ENCODE assay signal across 7 mouse cellular contexts in genomic region chr17:72920430-72920829, GRCm38 (mm10). TPM values are rescaled to one million over a fixed set of nuclear protein-coding genes. Genes with fewer than 3 reads are reported as not detected.
DNase-seq lines count a peak whose midpoint lies in the region; ATAC-seq and TF ChIP-seq lines count a peak whose summit lies in the region.

No protein-coding gene starts in this region.

- peaks cover 43% of the 10 kb centered on the region for H3K36me3 ChIP-seq in heart, postnatal 0 days (replicated peaks; ENCODE audit: control insufficient read depth, insufficient read depth, low read length)
- H3K36me3 ChIP-seq in limb, embryonic 13.5 days = peaks cover 40% of the 10 kb centered on the region
- no peaks in the 10 kb centered on the region for H3K36me3 ChIP-seq in stomach, embryonic 16.5 days (ENCODE audit: control insufficient read depth, insufficient read depth, low read length)

- H3K4me2 ChIP-seq in heart, postnatal 0 days (ENCODE audit: low read depth, low read length) = peak overlapping the region; percentile 90
- H3K4me2 ChIP-seq in limb, embryonic 13.5 days (replicated peaks) = peak overlapping the region; percentile 51
- peak overlapping the region; percentile 98 for H3K4me2 ChIP-seq in stomach, embryonic 16.5 days (ENCODE audit: low read depth, low read length)

- H3K9me3 ChIP-seq in heart, postnatal 0 days (replicated peaks; ENCODE audit: control insufficient read depth, low read length) = no peaks in the 10 kb centered on the region
- H3K9me3 ChIP-seq in limb, embryonic 13.5 days = no peaks in the 10 kb centered on the region
- H3K9me3 ChIP-seq in stomach, embryonic 16.5 days (replicated peaks; ENCODE audit: control insufficient read depth, low read length) = no peaks in the 10 kb centered on the region

- no peak for ATAC-seq in heart, postnatal 0 days (ENCODE audit: insufficient read depth, low read depth)
- ATAC-seq in limb, embryonic 13.5 days (ENCODE audit: low FRiP score, low read depth) = no peak
- no peak for ATAC-seq in stomach, embryonic 16.5 days (ENCODE audit: insufficient read depth, low FRiP score)

- peaks cover 39% of the 10 kb centered on the region for H3K4me1 ChIP-seq in heart, postnatal 0 days (ENCODE audit: control insufficient read depth, insufficient read depth)
- H3K4me1 ChIP-seq in limb, embryonic 13.5 days = peaks cover 59% of the 10 kb centered on the region
- peaks cover 24% of the 10 kb centered on the region for H3K4me1 ChIP-seq in stomach, embryonic 16.5 days (ENCODE audit: control insufficient read depth, insufficient read depth, low read length)

- H3K9ac ChIP-seq in heart, postnatal 0 days (replicated peaks; ENCODE audit: low read depth, low read length) = peak overlapping the region; percentile 66
- H3K9ac ChIP-seq in limb, embryonic 13.5 days = no peak overlapping the region
- peak overlapping the region; percentile 55 for H3K9ac ChIP-seq in stomach, embryonic 16.5 days (ENCODE audit: low read length)

- intact Hi-C loops in left cerebral cortex, postnatal 4 days (cut with DNase I) = loop anchor here (10.0 kb wide), 1 partner anchor 184 kb away; the partner anchor contains the start of gene Lclat1

- no peak for TF ChIP-seq EP300 in heart, postnatal 0 days (IDR thresholded peaks at IDR 0.05; ENCODE audit: low read depth)

- TF ChIP-seq CTCF in heart, postnatal 0 days (IDR thresholded peaks at IDR 0.05; ENCODE audit: low read depth) = no peak

- peak overlapping the region; percentile 82 for H3K4me3 ChIP-seq in heart, postnatal 0 days (ENCODE audit: low read depth, low read length)
- H3K4me3 ChIP-seq in limb, embryonic 13.5 days = peak overlapping the region; percentile 28
- peak overlapping the region; percentile 85 for H3K4me3 ChIP-seq in stomach, embryonic 16.5 days (replicated peaks; ENCODE audit: low read length)

- peak overlapping the region; percentile 96 for H3K27ac ChIP-seq in heart, postnatal 0 days (ENCODE audit: low read depth)
- H3K27ac ChIP-seq in limb, embryonic 13.5 days = no peak overlapping the region
- no peak overlapping the region for H3K27ac ChIP-seq in stomach, embryonic 16.5 days (ENCODE audit: low read length)

- H3K27me3 ChIP-seq in heart, postnatal 0 days (ENCODE audit: control insufficient read depth, insufficient read depth, low read length) = no peaks in the 10 kb centered on the region
- peaks cover 12% of the 10 kb centered on the region; the same call in 1 of the 2 replicates for H3K27me3 ChIP-seq in limb, embryonic 13.5 days
- H3K27me3 ChIP-seq in stomach, embryonic 16.5 days (ENCODE audit: control insufficient read depth, insufficient read depth, low read length) = peaks cover 4% of the 10 kb centered on the region; the same call in 1 of the 2 replicates

- peak; percentile 49 for DNase-seq in retina, postnatal 1 day
- no peak for DNase-seq in retina, embryonic 14.5 days (ENCODE audit: low spot score)
- no peak for DNase-seq in heart, postnatal 0 days (ENCODE audit: low spot score)
- no peak for DNase-seq in layer of hippocampus, adult 9-11 months
- no peak for DNase-seq in left cerebral cortex, postnatal 4 days

- WGBS in heart, postnatal 0 days = 4% methylated on average over 2 of the region's 2 CpGs
- 16% methylated on average over 2 of the region's 2 CpGs for WGBS in limb, embryonic 13.5 days
- WGBS in stomach, embryonic 16.5 days = 20% methylated on average over 2 of the region's 2 CpGs

RNA-seq across cellular contexts. Expression of gene Lbh, which starts 2.3 kb away (rescaled TPM):
- 453 and 478 TPM in 2 replicates for total RNA-seq in heart, postnatal 0 days (2014; rRNA removed; ENCODE audit: low replicate concordance)
- 28.5 and 31.1 TPM in 2 replicates for polyA plus RNA-seq in heart, postnatal 0 days (2015; fragmentation: Nextera tagmentation; extraction: Ambion mirVana)
- 3.2 and 3.5 TPM in 2 replicates for polyA plus RNA-seq in limb, embryonic 13.5 days (2015; fragmentation: Nextera tagmentation; extraction: Ambion mirVana)
- 3.9 and 4.2 TPM in 2 replicates for polyA plus RNA-seq in stomach, embryonic 16.5 days (2015; fragmentation: Nextera tagmentation; extraction: Ambion mirVana)
- 10 to 100 TPM; 54.3 to 54.9 TPM for total RNA-seq in left cerebral cortex, postnatal 4 days (2021)

Comparison
In these comparisons a context has a peak if more than half of its experiments do, and no peak if none do; other contexts are left out.
1. H3K4me3 ChIP-seq: peak in every context shown above with its lines; median percentile 85 in stomach, embryonic 16.5 days; 82 in heart, postnatal 0 days; 28 in limb, embryonic 13.5 days.